Mouse (Mus musculus) neural tube, embryonic 11.5 days (tissue): ENCODE data around the gene Btnl4. TPM values are rescaled to one million over a fixed set of nuclear protein-coding genes. Genes with fewer than 3 reads are reported as not detected.

Experiments used
- polyA plus RNA-seq: library from polyadenylated mRNA; unstranded; fragments of >200 nt; fragmentation: Nextera tagmentation; extraction: Ambion mirVana; gene quantifications from 2 replicates; pipeline ENCODE4 v1.2.1, GENCODE M21; 2014

Gene Btnl4
- polyA plus RNA-seq, 1 experiment from 2014 or later: not detected

Other genes with a start within 250 kb of the Btnl4 start
- gene H2-Ob, start 238.4 kb downstream of the Btnl4 start, polyA plus RNA-seq: not detected in 2 replicates
- gene H2-Ab1, start 219.6 kb downstream of the Btnl4 start, polyA plus RNA-seq: 2.6 and 4.5 TPM in 2 replicates
- gene H2-Aa, start 189.5 kb downstream of the Btnl4 start, polyA plus RNA-seq: not detected in 2 replicates
- 0.70 and 1.8 TPM in 2 replicates for gene H2-Eb1, start 171.5 kb downstream of the Btnl4 start, polyA plus RNA-seq
- gene H2-Eb2, start 151.7 kb downstream of the Btnl4 start, polyA plus RNA-seq: not detected in 2 replicates
- gene Btnl2, start 122.5 kb downstream of the Btnl4 start, polyA plus RNA-seq: not detected in 2 replicates
- gene Btnl1, start 100.2 kb downstream of the Btnl4 start, polyA plus RNA-seq: not detected in 2 replicates
- gene BC051142, start 78.5 kb downstream of the Btnl4 start, polyA plus RNA-seq: 1.3 and 1.7 TPM in 2 replicates
- gene Btnl6, start 40.0 kb upstream of the Btnl4 start, polyA plus RNA-seq: not detected in 2 replicates
- 11.0 and 13.1 TPM in 2 replicates for gene Notch4, start 87.0 kb upstream of the Btnl4 start, polyA plus RNA-seq
- gene Gpsm3, start 112.5 kb upstream of the Btnl4 start, polyA plus RNA-seq: 4.0 and 5.1 TPM in 2 replicates
- gene Pbx2, start 113.9 kb upstream of the Btnl4 start, polyA plus RNA-seq: 17.0 and 17.3 TPM in 2 replicates
- 2.3 and 2.4 TPM in 2 replicates for gene Ager, start 120.5 kb upstream of the Btnl4 start, polyA plus RNA-seq
- 177 and 187 TPM in 2 replicates for gene Rnf5, start 126.4 kb upstream of the Btnl4 start, polyA plus RNA-seq
- 83.3 and 91.2 TPM in 2 replicates for gene Agpat1, start 126.9 kb upstream of the Btnl4 start, polyA plus RNA-seq
- 10.2 and 12.1 TPM in 2 replicates for gene Egfl8, start 138.7 kb upstream of the Btnl4 start, polyA plus RNA-seq
- gene Ppt2, start 151.2 kb upstream of the Btnl4 start, polyA plus RNA-seq: 27.6 and 30.3 TPM in 2 replicates
- 0.57 and 0.87 TPM in 2 replicates for gene Prrt1, start 152.2 kb upstream of the Btnl4 start, polyA plus RNA-seq
- gene Fkbpl, start 167.4 kb upstream of the Btnl4 start, polyA plus RNA-seq: 15.5 and 17.6 TPM in 2 replicates
- gene Atf6b, start 169.8 kb upstream of the Btnl4 start, polyA plus RNA-seq: 78.3 and 88.4 TPM in 2 replicates
- 0.03 TPM in 1 of 2 replicates, not detected in the other for gene Tnxb, start 193.2 kb upstream of the Btnl4 start, polyA plus RNA-seq